Mouse (Mus musculus): Measurements from ENCODE around the gene Sirt6.

- TF ChIP-seq POLR2A (IDR thresholded peaks at IDR 0.05; ENCODE audit: low read depth, low read length) (peak; percentile 18; the same call in 1 of the 2 replicates), CTCF (IDR thresholded peaks at IDR 0.05; ENCODE audit: borderline replicate concordance, insufficient read depth, low read length) (no peak)
Measured at GRCm38 (mm10) chr10:81641978-81642647, 14.5 kb upstream of the Sirt6 start.

All from embryonic fibroblast, embryonic 13.5 days (primary cell).